Mouse (Mus musculus) CD4-positive helper T cell, adult 2 months (primary cell): ENCODE results near the gene Suox.
A peak's percentile ranks its signal among the peaks of the same experiment; 100 is the strongest.
"Not testable (repeated sequence)": the region's sequence is repeated elsewhere in the genome, so short reads cannot be mapped to it uniquely, and the experiment has no call there.

Experiments
- DNase-seq: peaks from one replicate; pipeline ENCODE4 v3.0.0-alpha.2; 2012; ENCODE audit warnings: low read depth, missing footprints, low spot score

Gene Suox

GRCm38 (mm10) chr10:128664808-128665207, 9.1 kb downstream of the Suox start:
- DNase-seq, result no peak

- peak; percentile 67 for DNase-seq
Observed at GRCm38 (mm10) chr10:128663441-128664220, 10.2 kb downstream of the Suox start.

GRCm38 (mm10) chr10:128662465-128662864, 11.4 kb downstream of the Suox start:
- DNase-seq, result peak; percentile 10

GRCm38 (mm10) chr10:128659490-128659889, 14.4 kb downstream of the Suox start:
- DNase-seq, result no peak

- no peak for DNase-seq
Observed at GRCm38 (mm10) chr10:128657844-128658243, 16.0 kb downstream of the Suox start.

DNA sequence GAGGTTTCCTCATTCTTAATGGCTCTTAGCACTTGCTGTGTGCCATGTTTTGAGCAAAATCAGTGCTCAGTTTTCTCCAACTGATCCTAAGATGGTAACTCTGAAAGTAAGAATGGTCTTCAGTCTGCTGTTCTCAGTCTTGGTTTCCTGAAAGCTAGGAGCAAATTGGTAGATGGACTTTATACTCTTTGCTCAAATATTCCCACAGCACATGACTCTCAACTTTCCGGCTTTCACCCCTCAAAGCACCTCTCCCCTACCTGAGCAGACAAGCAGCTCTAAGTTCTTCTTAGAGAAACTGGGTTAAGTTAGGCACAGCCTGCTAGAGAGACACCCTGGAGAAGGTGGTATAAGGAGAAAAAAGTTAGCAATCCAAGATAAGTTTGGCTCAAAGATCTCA, 17.1 kb downstream of the Suox start:
- no peak for DNase-seq

- DNase-seq, result no peak
Observed at GRCm38 (mm10) chr10:128655254-128655653, 18.6 kb downstream of the Suox start.

GRCm38 (mm10) chr10:128653866-128654265, 20.0 kb downstream of the Suox start:
- DNase-seq, result no peak

GRCm38 (mm10) chr10:128646139-128647089, 27.5 kb downstream of the Suox start:
- DNase-seq, result peak; percentile 69

DNA sequence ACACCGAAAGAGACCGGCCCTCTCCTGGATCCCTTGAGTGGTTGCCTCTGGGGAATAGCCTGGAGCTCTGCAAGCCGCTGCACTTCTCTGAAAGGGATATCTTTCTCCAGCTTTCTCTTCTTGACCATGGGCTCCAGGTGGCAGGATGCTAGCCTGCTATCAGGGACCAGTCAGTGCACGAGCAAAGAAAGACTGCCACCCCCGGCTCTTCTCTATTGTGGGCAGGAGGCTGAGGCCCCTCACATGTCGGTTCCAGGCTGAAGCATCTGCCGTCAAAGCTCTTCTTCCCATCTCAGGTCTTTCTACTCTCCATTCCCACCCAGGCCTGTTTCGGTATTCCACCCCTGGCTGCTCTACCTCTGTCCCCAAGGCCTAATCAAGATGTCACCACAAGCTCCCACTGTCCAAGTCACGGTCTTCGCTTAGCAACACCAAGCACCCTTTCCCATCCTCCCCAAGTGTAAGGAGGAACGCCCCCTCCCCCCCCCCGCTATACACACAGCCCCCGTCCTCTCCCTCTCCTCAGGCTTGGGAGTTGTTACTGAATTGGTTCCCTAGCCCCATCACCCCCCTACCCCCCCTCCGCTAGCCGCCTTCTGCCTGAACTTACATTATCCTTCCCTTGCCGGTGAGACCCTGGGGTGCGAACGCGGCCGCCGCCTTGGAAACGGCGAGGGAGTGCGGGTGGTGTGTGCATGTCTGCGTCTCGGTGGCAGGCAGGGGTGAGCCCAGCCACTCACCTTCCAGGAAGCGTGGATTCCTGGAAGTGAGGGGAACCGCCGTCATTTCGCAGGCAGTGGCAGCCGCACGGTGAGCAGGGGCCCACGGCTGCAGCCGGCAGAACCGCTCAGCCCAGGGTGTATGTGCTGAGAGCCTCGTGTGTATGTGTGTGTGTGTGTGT, 28.5 kb downstream of the Suox start, which contains the start of gene Ikzf4:
Gene Ikzf4, minus strand, starts transcription at position 881 of the 901 bp plus-strand sequence.
- peak; percentile 79 for DNase-seq

- DNase-seq, result no peak
Observed at GRCm38 (mm10) chr10:128642749-128643148, 31.1 kb downstream of the Suox start.

DNA sequence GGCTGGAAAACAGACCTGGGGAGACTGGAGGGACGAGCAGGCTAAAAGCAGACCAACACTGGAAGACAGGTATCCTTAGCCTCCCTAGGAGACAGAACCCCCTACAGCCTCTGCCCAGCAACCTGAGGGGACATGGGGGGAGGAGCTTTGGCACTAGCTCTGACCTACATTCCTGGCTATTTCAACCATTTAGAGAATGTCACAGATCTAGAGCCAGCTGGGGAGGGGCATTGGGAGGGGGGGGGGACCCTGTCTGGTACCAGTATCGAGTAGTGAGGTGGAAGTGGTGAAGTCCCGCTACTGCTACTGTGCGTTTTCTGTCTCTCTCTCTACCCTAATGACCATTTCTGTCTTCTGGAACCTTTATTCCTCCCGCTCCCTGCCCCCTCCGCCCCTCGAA, 32.0 kb downstream of the Suox start:
- no peak for DNase-seq

GRCm38 (mm10) chr10:128640891-128641290, 33.0 kb downstream of the Suox start:
- DNase-seq, result no peak

GRCm38 (mm10) chr10:128639999-128640398, 33.9 kb downstream of the Suox start:
- DNase-seq, result no peak

- DNase-seq, result peak; percentile 89
Observed at GRCm38 (mm10) chr10:128637011-128637410, 36.9 kb downstream of the Suox start.

- DNase-seq, result peak; percentile 70
Observed at GRCm38 (mm10) chr10:128636561-128636960, 37.3 kb downstream of the Suox start.

- no peak for DNase-seq
Observed at GRCm38 (mm10) chr10:128635697-128636096, 38.2 kb downstream of the Suox start.

DNA sequence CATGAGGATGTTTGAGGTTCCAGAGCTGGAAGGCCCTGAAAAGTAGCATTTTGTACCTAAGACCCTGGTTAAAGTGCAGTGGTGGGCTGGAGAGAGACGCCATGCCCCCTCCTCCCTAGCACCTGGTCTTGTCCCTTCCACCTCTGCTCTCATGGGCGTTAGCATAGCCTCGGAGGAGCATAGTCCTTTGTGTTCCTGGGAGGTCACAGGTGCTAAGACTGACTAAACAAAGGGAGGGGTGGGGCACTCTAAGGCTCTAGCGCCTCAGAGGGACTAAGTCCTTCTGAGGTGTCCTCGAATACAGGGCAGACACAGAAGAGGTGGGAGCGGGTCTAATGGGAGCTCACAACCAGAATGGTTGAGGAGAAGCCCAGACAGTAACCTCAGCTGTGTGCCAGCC, 42.3 kb downstream of the Suox start:
- no peak for DNase-seq

GRCm38 (mm10) chr10:128630306-128630705, 43.6 kb downstream of the Suox start:
- not testable (repeated sequence) for DNase-seq

DNA sequence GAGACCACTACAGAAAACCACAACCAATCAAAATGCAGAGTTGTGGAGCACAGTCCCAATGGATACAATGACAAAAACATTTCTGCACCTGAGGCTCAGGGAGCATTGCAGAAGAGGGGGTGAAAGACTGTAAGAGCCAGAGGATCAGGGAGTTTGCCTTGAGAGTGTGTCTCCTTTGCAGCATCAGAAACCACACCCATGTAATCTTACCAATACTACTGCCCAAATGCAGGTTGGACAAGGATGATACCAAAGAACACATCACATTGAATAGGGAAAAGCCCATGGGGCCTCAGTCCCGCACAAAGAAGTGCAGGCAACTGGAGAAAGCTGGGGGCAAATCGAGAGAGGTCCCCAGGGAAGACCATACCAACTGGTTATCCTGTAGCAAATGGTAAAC, 44.1 kb downstream of the Suox start:
- no peak for DNase-seq
